Comparison of ENCODE assay signal across 26 mouse cellular contexts in genomic region chr2:35153179-35153578, GRCm38 (mm10). TPM values are rescaled to one million over a fixed set of nuclear protein-coding genes. Genes with fewer than 3 reads are reported as not detected.
DNase-seq lines count a peak whose midpoint lies in the region; ATAC-seq and TF ChIP-seq lines count a peak whose summit lies in the region.
"Had no signal": no experiment of that assay in that cellular context is flagged by ENCODE, and none has a peak within 500 bp of the region (broad histone marks: within the 10 kb centered on the region; RNA-seq: fewer than 3 reads in every experiment).

No protein-coding gene starts in this region.

- no peak for ATAC-seq in heart, embryonic 13.5 days (ENCODE audit: extremely low read depth, insufficient number of reproducible peaks, low FRiP score, low TSS enrichment)
- ATAC-seq in intestine, embryonic 16.5 days, result peak; percentile 64
- ATAC-seq in monocyte, adult 5-6 weeks (replicated peaks; ENCODE audit: insufficient number of reproducible peaks, low FRiP score, low TSS enrichment, poor library complexity, severe bottlenecking), result peak; percentile 75
- ATAC-seq in midbrain, postnatal 0 days (ENCODE audit: low FRiP score), result no peak
- ATAC-seq: forebrain, embryonic 16.5 days; inflammation-experienced regulatory T-cells, adult 6 months had no signal

- no peaks in the 10 kb centered on the region for H3K27me3 ChIP-seq in heart, embryonic 13.5 days (replicated peaks)
- H3K27me3 ChIP-seq in intestine, embryonic 16.5 days (replicated peaks; ENCODE audit: control insufficient read depth, insufficient read depth, low read length), result no peaks in the 10 kb centered on the region
- no peaks in the 10 kb centered on the region for H3K27me3 ChIP-seq in midbrain, postnatal 0 days (ENCODE audit: insufficient read depth, low read length)
- H3K27me3 ChIP-seq: limb, embryonic 12.5 days; neural tube, embryonic 13.5 days had no signal

- H3K4me1 ChIP-seq in heart, embryonic 13.5 days, result peaks cover 35% of the 10 kb centered on the region
- H3K4me1 ChIP-seq in bone marrow macrophage, adult 2 months (ENCODE audit: control insufficient read depth, insufficient read depth, low read length), result peaks cover 28% of the 10 kb centered on the region
- no peaks in the 10 kb centered on the region for H3K4me1 ChIP-seq in intestine, embryonic 16.5 days (ENCODE audit: control insufficient read depth, insufficient read depth, low read length)
- no peaks in the 10 kb centered on the region for H3K4me1 ChIP-seq in midbrain, postnatal 0 days (ENCODE audit: insufficient read depth, low read length)
- H3K4me1 ChIP-seq: forebrain, embryonic 10.5 days; limb, embryonic 12.5 days; neural tube, embryonic 13.5 days had no signal

- peaks cover 100% of the 10 kb centered on the region for H3K36me3 ChIP-seq in heart, embryonic 13.5 days
- peaks cover 30% of the 10 kb centered on the region for H3K36me3 ChIP-seq in intestine, embryonic 16.5 days (ENCODE audit: control insufficient read depth, insufficient read depth, low read length)
- H3K36me3 ChIP-seq in midbrain, postnatal 0 days (ENCODE audit: insufficient read depth, low read length), result peaks cover 80% of the 10 kb centered on the region

- intact Hi-C loops in heart, postnatal 36 days (cut with DNase I), result no loop called here

- WGBS in heart, embryonic 13.5 days, result 89% methylated on average over 6 of the region's 6 CpGs
- WGBS in intestine, embryonic 16.5 days, result 75% methylated on average over 6 of the region's 6 CpGs
- 91% methylated on average over 6 of the region's 6 CpGs for WGBS in midbrain, postnatal 0 days

- no peak for TF ChIP-seq POLR2A in bone marrow macrophage, adult 2 months (IDR thresholded peaks at IDR 0.05; ENCODE audit: borderline replicate concordance, low read depth, low read length)

- H3K9me3 ChIP-seq in heart, embryonic 13.5 days, result no peaks in the 10 kb centered on the region
- H3K9me3 ChIP-seq in intestine, embryonic 16.5 days (ENCODE audit: control insufficient read depth, low read length), result no peaks in the 10 kb centered on the region
- H3K9me3 ChIP-seq in midbrain, postnatal 0 days (ENCODE audit: low read length), result no peaks in the 10 kb centered on the region
- H3K9me3 ChIP-seq: forebrain, embryonic 10.5 days; limb, embryonic 12.5 days; neural tube, embryonic 13.5 days had no signal

- no peak for DNase-seq in heart, postnatal 36 days
- no peak for DNase-seq in midbrain, postnatal 0 days (ENCODE audit: low spot score)
- DNase-seq in right cerebral cortex, adult 18-20 months, result no peak
- DNase-seq: adrenal gland, adult 2 months; B cell, adult 2 months; cerebellum, adult 11-12 months; cerebellum, postnatal 10 days; gastrocnemius, postnatal 14 days; heart, postnatal 14 days; kidney, adult 9 months; kidney, postnatal 14 days; layer of hippocampus, postnatal 36 days; midbrain, embryonic 14.5 days had no signal

- TF ChIP-seq CTCF in bone marrow macrophage, adult 2 months (IDR thresholded peaks at IDR 0.05; ENCODE audit: low read depth, low read length), result no peak
- no peak for TF ChIP-seq CTCF in midbrain, postnatal 0 days (IDR thresholded peaks at IDR 0.05)

- no peak overlapping the region for H3K9ac ChIP-seq in heart, embryonic 13.5 days
- H3K9ac ChIP-seq in intestine, embryonic 16.5 days (ENCODE audit: low read depth, low read length), result no peak overlapping the region
- no peak overlapping the region for H3K9ac ChIP-seq in midbrain, postnatal 0 days (replicated peaks; ENCODE audit: low read length, poor library complexity, severe bottlenecking)
- H3K9ac ChIP-seq: hindbrain, embryonic 14.5 days; limb, embryonic 12.5 days; liver, embryonic 14.5 days; neural tube, embryonic 13.5 days had no signal

- H3K27ac ChIP-seq in heart, embryonic 13.5 days (replicated peaks), result peak overlapping the region; percentile 32; the same call in 1 of the 2 replicates
- H3K27ac ChIP-seq in bone marrow macrophage, adult 2 months (ENCODE audit: insufficient read depth, low read depth, low read length), result 0 out of 2 replicates have a peak overlapping the region, but pooled peaks have one; percentile 9
- no peak overlapping the region for H3K27ac ChIP-seq in intestine, embryonic 16.5 days (ENCODE audit: low read length)
- H3K27ac ChIP-seq in midbrain, postnatal 0 days (ENCODE audit: low read depth, low read length), result no peak overlapping the region
- H3K27ac ChIP-seq: forebrain, embryonic 10.5 days; hindbrain, embryonic 14.5 days; limb, embryonic 12.5 days; liver, embryonic 14.5 days; neural tube, embryonic 13.5 days had no signal

- no peak overlapping the region for H3K4me2 ChIP-seq in heart, embryonic 13.5 days
- H3K4me2 ChIP-seq in intestine, embryonic 16.5 days (ENCODE audit: low read depth, low read length), result no peak overlapping the region
- no peak overlapping the region for H3K4me2 ChIP-seq in midbrain, postnatal 0 days (ENCODE audit: low read depth, low read length, poor library complexity, severe bottlenecking)
- H3K4me2 ChIP-seq: hindbrain, embryonic 14.5 days; limb, embryonic 12.5 days; neural tube, embryonic 13.5 days had no signal

- H3K4me3 ChIP-seq in heart, embryonic 13.5 days, result no peak overlapping the region
- no peak overlapping the region for H3K4me3 ChIP-seq in bone marrow macrophage, adult 2 months (ENCODE audit: insufficient read depth, low read length)
- H3K4me3 ChIP-seq in intestine, embryonic 16.5 days (ENCODE audit: low read length), result no peak overlapping the region
- H3K4me3 ChIP-seq in midbrain, postnatal 0 days (ENCODE audit: low read depth, low read length), result no peak overlapping the region
- H3K4me3 ChIP-seq: forebrain, embryonic 10.5 days; limb, embryonic 12.5 days; myocyte; neural tube, embryonic 13.5 days had no signal

RNA-seq across cellular contexts. Expression of gene Cntrl, which starts 43.9 kb away (rescaled TPM):
- 16.2 and 16.5 TPM in 2 replicates for polyA plus RNA-seq in heart, embryonic 13.5 days (2015; fragmentation: Nextera tagmentation; extraction: Ambion mirVana)
- 1 to 10 TPM; 6.9 to 8.0 TPM for total RNA-seq in heart, postnatal 36 days (2021)
- polyA plus RNA-seq in bone marrow macrophage, adult 2 months (2012; ENCODE audit: insufficient read depth, insufficient read length, missing spikeins), result 45.2 and 46.0 TPM in 2 replicates
- 15.7 and 17.3 TPM in 2 replicates for polyA plus RNA-seq in intestine, embryonic 16.5 days (2015; fragmentation: Nextera tagmentation; extraction: Ambion mirVana)
- total RNA-seq in monocyte, adult 5-6 weeks (2017), result 125 to 238 TPM (median 135 TPM) in 3 replicates
- total RNA-seq in midbrain, postnatal 0 days (2014; rRNA removed), result 7.0 and 11.8 TPM in 2 replicates
- 6.1 and 8.2 TPM in 2 replicates for polyA plus RNA-seq in midbrain, postnatal 0 days (2015; fragmentation: Nextera tagmentation; extraction: Ambion mirVana)

RNA-seq across cellular contexts. Expression of gene Rab14, which starts 47.7 kb away (rescaled TPM):
- polyA plus RNA-seq in heart, embryonic 13.5 days (2015; fragmentation: Nextera tagmentation; extraction: Ambion mirVana), result 228 and 262 TPM in 2 replicates
- 100 to 1,000 TPM; 133 to 134 TPM for total RNA-seq in heart, postnatal 36 days (2021)
- 259 and 260 TPM in 2 replicates for polyA plus RNA-seq in bone marrow macrophage, adult 2 months (2012; ENCODE audit: insufficient read depth, insufficient read length, missing spikeins)
- 343 and 359 TPM in 2 replicates for polyA plus RNA-seq in intestine, embryonic 16.5 days (2015; fragmentation: Nextera tagmentation; extraction: Ambion mirVana)
- 195 to 215 TPM (median 203 TPM) in 3 replicates for total RNA-seq in monocyte, adult 5-6 weeks (2017)
- 65.3 and 122 TPM in 2 replicates for total RNA-seq in midbrain, postnatal 0 days (2014; rRNA removed)
- 458 and 504 TPM in 2 replicates for polyA plus RNA-seq in midbrain, postnatal 0 days (2015; fragmentation: Nextera tagmentation; extraction: Ambion mirVana)

RNA-seq across cellular contexts. Expression of gene AI182371, which starts 51.8 kb away (rescaled TPM):
- polyA plus RNA-seq in heart, embryonic 13.5 days (2015; fragmentation: Nextera tagmentation; extraction: Ambion mirVana), result 0.35 and 0.74 TPM in 2 replicates
- under 1 TPM in 1 of 2 experiments, not detected in 1; 0.27 TPM for total RNA-seq in heart, postnatal 36 days (2021)
- 1.2 TPM in 2 replicates for polyA plus RNA-seq in bone marrow macrophage, adult 2 months (2012; ENCODE audit: insufficient read depth, insufficient read length, missing spikeins)
- polyA plus RNA-seq in intestine, embryonic 16.5 days (2015; fragmentation: Nextera tagmentation; extraction: Ambion mirVana), result 0.39 and 0.87 TPM in 2 replicates
- 0.21 to 1.3 TPM in 2 of 3 replicates, not detected in the other for total RNA-seq in monocyte, adult 5-6 weeks (2017)
- total RNA-seq in midbrain, postnatal 0 days (2014; rRNA removed), result 0.93 and 1.2 TPM in 2 replicates
- polyA plus RNA-seq in midbrain, postnatal 0 days (2015; fragmentation: Nextera tagmentation; extraction: Ambion mirVana), result 0.19 TPM in 1 of 2 replicates, not detected in the other
- total RNA-seq: left cerebral cortex, postnatal 10 days had no signal
- polyA plus RNA-seq: adrenal gland, adult 2 months had no signal

Comparison
In these comparisons a context has a peak if more than half of its experiments do, and no peak if none do; other contexts are left out.
1. ATAC-seq: peak in intestine, embryonic 16.5 days (single experiment) and monocyte, adult 5-6 weeks (single experiment); none in heart, embryonic 13.5 days (single experiment) and midbrain, postnatal 0 days (single experiment).
2. H3K27ac ChIP-seq: peak in heart, embryonic 13.5 days (single experiment) and bone marrow macrophage, adult 2 months (single experiment); none in intestine, embryonic 16.5 days (single experiment) and midbrain, postnatal 0 days (single experiment).